Mouse (Mus musculus): ENCODE data around the gene Nr0b2. TPM values are rescaled to one million over a fixed set of nuclear protein-coding genes. Genes with fewer than 3 reads are reported as not detected.
"Not testable (repeated sequence)": the region's sequence is repeated elsewhere in the genome, so short reads cannot be mapped to it uniquely, and the experiment has no call there.

Nr0b2 gene
- total RNA-seq (2021), result 10 to 100 TPM; 14.2 to 15.3 TPM

DNA sequence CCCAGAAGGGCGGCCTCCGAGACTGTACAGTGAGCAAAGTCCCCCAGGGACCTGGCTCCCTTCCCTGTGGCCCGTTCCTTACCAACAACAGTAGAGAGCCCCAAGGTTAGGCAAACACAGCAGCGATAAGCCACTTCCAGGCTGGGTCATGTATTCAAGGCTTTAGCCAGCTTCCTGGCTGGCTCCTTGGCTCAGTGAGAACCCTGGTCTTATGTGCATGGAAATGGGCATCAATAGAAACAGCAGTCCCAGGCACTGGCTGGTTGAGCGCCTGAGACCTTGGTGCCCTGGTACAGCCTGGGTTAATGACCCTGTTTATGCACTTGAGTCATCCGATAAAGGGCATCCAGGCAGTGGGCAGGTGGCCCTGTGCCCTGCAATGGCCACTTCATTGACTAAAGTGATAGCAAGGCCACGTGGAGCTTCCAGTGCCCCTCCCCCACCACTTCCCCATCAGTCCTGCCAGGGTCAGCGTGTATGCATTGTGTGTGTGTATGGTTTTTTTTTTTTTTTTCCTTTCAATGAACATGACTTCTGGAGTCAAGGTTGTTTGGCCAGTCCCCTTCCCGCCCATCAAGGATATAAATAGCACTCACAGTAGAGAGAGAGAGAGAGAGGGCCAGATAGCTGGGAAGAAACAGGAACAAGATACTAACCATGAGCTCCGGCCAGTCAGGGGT, at the start of gene Nr0b2:
Gene Nr0b2, plus strand, starts transcription at position 609 of the 680 bp plus-strand sequence.
- intact Hi-C loops (cut with DNase I), result no loop called here
- peak; percentile 32 to 35 for DNase-seq

- DNase-seq, result no peak
- intact Hi-C loops (cut with DNase I), result no loop called here
Observed at GRCm38 (mm10) chr4:133504300-133504699, 48.9 kb upstream of the Nr0b2 start.

- DNase-seq, result no peak
- intact Hi-C loops (cut with DNase I), result loop anchor here (5.0 kb wide), 1 partner anchor 33 kb away; no protein-coding TSS in a partner anchor
Observed at GRCm38 (mm10) chr4:133504755-133505485, 48.3 kb upstream of the Nr0b2 start.

DNA sequence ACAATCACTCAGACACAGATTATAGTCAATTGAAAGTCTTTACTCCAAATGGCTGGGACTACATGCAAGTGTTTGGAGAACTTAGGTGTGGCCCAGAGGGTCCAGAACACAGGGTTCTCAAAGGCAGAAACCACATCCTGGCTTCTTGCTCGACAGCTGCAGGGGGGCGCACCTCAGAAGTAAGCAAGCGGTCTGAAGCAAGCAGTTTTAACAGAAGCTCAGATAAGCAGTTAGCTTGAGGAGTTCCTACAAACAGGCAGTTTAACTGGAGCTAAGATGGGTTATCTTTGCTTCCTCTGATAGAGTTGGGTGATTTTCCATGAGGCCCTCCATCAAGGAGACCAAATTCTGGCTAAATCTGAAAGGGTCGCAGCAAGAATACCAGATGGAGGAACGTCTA, 46.6 kb upstream of the Nr0b2 start:
- no peak for DNase-seq
- intact Hi-C loops (cut with DNase I), result loop anchor here (5.0 kb wide), 1 partner anchor 34 kb away; no protein-coding TSS in a partner anchor

DNA sequence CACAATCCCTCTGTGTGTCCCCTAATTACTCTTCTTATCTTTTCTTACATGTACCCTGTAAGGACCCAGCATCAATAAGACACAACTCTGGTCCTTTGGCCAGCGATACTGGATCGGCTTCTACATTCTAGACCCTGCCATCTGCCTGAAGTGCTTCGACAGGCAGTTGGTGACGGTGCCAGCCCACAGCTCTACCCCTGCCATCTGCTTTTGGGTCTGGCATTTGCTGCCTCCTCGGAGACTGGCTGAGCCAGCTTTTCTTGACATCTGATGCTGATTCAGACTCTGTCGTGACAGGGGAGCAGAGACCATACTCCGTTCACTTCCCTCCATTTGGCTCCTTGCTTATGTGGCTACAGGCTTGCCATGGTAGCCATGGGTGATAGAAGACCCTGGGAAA, 44.2 kb upstream of the Nr0b2 start:
- DNase-seq, result no peak
- intact Hi-C loops (cut with DNase I), result loop anchor here (5.0 kb wide), 1 partner anchor 37 kb away; no protein-coding TSS in a partner anchor

DNA sequence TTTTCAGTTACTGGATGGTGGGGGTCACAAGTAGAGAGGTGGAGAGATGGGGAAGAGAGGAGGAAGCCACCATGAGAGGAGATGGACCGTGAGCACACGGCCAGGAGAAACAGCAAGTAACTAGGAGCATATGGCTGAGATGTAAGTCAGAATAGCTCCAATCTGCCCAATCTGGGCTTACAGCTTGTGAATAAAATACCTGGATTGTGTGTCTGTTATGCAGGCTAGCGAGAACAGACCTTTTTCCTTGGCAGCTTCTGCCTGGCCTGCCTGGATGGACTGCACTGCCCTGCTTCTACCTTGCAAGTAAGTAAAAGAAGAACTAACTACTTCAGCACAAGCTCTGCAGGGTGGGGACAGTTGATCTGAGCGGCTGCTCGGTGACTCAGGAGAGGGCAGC, 42.1 kb upstream of the Nr0b2 start:
- intact Hi-C loops (cut with DNase I), result loop anchor here (5.0 kb wide), 1 partner anchor 89 kb away; no protein-coding TSS in a partner anchor
- DNase-seq, result no peak

GRCm38 (mm10) chr4:133512511-133512910, 40.7 kb upstream of the Nr0b2 start:
- not testable (repeated sequence) for DNase-seq
- intact Hi-C loops (cut with DNase I), result loop anchor here (5.0 kb wide), 1 partner anchor 90 kb away; no protein-coding TSS in a partner anchor

DNA sequence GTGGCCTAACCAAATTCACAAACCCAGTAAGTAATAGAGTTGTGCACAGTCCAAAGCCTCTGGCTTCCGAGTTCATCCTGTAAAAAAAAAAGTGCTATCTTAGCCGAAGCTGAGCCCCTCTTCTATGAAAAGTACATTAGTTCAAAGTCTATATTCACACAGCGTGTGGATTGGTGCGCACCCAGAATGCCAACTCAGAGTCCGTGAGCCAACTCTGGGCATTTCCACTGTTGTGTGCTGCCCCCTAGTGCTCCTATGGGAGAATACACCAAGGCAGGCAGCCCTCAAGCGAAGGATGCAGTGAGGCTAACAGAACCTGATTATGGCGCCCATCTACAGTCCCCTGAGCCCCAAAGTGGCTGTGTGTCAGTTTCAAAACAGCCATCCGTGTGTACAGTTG, 40.2 kb upstream of the Nr0b2 start:
- DNase-seq, result peak; percentile 69 to 74
- intact Hi-C loops (cut with DNase I), result loop anchor here (5.0 kb wide), 1 partner anchor 91 kb away; no protein-coding TSS in a partner anchor

- intact Hi-C loops (cut with DNase I), result no loop called here
- no peak for DNase-seq
Observed at GRCm38 (mm10) chr4:133518601-133519368, 34.4 kb upstream of the Nr0b2 start, which contains the start of gene Kdf1. Kdf1 (plus strand) TSS chr4:133518963.

DNA sequence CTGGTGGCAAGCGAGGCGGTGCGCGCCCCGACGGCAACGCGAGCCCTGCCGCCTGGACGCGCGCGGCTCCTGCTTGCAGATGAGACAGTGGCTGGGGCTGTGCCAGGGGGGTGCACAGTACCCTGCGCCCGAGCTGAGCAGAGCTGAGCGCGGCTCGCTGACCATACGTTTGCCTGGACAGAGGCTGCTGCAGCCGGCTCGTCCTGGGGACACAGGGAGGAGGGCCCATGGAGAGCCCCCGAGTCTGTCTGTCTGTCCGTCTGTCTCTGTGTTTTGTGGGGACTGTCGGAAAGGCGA, 33.9 kb upstream of the Nr0b2 start:
- no peak for DNase-seq
- intact Hi-C loops (cut with DNase I), result no loop called here

DNA sequence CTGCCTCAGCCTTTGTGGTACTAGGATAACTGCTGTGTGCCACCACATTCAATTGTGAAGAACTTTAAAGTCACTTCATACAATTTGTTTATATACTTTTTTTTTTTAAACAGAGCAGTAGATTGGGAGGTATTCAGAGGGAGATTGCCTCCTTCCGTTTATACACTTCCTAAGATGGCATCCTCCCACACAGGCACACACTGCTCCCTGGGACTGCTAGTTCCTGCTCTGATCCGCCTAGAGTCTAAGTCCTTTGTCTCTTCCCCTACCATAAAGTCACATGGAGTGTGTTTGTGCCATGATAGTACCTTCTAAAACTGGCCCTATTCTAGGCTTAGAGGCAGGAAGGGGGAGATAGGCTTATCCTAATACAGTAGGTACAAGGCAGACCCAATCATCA, 31.7 kb upstream of the Nr0b2 start:
- intact Hi-C loops (cut with DNase I), result no loop called here
- DNase-seq, result no peak

DNA sequence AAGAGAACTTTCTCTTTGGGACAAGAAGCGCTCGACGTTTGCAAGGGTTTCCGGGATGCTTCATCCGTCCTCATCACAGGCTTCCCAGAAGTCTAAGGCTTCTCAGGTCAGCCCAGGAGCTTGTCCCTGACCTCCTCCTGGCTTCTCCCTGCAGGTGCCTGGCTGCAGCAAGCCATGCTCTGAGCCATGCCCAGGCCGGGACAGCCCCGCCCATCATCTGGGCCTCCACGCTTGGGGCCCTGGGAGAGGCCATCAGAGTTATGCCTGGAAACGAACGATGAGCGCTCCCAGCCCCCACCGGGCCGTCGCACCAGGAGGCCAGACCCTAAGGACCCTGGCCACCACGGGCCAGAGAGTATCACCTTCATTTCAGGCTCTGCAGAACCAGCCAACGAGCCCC, 25.4 kb upstream of the Nr0b2 start:
- no peak for DNase-seq
- intact Hi-C loops (cut with DNase I), result no loop called here

- no peak for DNase-seq
- intact Hi-C loops (cut with DNase I), result no loop called here
Observed at GRCm38 (mm10) chr4:133532777-133533176, 20.4 kb upstream of the Nr0b2 start.

- no peak for DNase-seq
- intact Hi-C loops (cut with DNase I), result no loop called here
Observed at GRCm38 (mm10) chr4:133536081-133536480, 17.1 kb upstream of the Nr0b2 start.

- DNase-seq, result no peak
- intact Hi-C loops (cut with DNase I), result no loop called here
Observed at GRCm38 (mm10) chr4:133536652-133537051, 16.5 kb upstream of the Nr0b2 start.

DNA sequence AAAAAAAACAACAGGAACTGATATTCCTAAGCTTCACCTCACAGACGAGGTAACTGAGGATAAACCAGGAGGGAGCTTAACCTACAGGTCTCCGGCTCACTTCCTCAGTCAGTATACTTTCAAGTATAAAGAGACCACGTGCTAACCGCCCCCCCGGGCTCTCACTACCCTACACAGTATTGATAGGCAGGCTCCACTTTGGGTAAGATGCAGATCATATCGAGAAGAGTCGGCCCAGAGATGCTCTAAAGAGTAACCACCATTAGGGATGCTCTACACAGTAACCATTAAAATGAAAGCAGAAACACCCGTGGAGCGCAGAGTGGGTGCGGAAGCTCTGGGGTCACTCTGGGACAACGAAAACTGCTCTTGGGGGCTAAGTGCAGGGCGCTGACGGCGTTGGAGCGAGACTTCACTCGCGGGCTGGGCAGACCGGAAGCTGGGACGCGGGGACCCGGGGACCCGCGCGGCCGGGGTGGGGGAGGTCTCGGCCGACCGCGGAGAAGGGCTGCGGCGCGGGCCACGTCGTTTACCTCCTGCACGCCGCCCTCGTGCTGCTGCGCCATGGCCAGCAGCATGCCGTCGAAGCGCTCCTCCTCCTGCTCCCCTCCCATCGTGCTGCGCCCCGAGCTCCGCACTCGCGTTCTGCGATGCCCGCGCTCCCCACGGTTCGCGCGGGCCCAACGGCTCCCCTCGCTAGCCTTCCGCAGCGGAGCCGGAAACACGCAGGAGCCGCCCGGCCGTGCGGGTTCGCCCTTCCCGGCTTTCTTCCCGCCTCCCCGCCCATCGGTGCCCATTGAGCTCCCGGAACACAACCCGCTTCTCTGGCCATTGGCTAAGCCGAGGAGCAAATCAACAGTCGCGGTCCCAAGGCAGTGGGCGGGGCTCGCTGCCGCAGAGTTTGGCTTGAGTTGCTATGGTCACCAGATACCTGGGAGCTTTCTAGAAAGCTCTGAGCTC, 7.6 kb upstream of the Nr0b2 start, which contains the start of gene Nudc:
Gene Nudc, minus strand, starts transcription at position 725 of the 960 bp plus-strand sequence.
- peak; percentile 94 for DNase-seq

GRCm38 (mm10) chr4:133552029-133552428, 1.1 kb upstream of the Nr0b2 start:
- intact Hi-C loops (cut with DNase I), result no loop called here
- DNase-seq, result no peak

More for the DNA sequence above, 7.6 kb upstream of the Nr0b2 start, which contains the start of gene Nudc:
- intact Hi-C loops (cut with DNase I), result no loop called here

DNA sequence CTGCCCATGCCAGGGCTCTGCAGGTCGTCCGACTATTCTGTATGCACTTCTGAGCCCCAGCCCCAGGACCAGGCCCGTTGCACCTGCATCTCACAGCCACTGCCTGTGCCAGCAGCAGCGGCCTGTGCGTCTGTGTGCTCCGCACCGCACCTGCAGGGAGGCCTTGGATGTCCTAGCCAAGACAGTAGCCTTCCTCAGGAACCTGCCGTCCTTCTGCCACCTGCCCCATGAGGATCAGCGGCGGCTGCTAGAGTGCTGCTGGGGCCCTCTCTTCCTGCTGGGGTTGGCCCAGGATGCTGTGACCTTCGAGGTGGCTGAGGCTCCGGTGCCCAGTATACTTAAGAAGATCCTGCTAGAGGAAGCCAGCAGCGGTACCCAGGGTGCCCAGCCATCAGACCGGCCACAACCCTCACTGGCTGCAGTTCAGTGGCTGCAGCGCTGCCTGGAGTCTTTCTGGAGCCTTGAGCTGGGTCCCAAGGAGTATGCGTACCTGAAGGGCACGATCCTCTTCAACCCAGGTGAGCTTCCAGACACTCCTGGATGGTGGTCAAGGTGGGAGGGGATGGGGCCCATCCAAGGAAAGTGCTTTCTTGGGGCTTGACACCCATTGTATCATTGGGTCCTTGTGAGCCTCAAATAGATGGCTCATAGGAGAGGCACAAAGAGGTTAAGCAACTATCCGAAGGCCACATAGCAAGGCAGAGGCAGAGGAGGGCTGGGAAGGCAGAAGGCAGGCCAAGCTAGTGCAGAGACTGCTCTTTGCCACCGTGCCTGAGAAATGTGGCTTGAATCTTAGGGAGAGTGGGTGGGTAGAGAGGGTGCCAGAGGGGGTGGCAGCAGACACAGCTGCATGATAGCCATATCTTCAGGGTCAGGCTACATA, 513 bp downstream of the Nr0b2 start:
- peak in 1 of 2 experiments; percentile 34 for DNase-seq
- intact Hi-C loops (cut with DNase I), result no loop called here

Measured in heart, postnatal 36 days (tissue).